Mouse (Mus musculus) ES-E14 (cell line): ENCODE measurements at regions not wholly inside any gene's neighbourhood (a gene's known extent, or its start where the extent isn't known, plus 50 kb on each side); places are given as distances from the start of the nearest gene placed in this dataset.

Experiments used
- DNase-seq: peaks from one replicate; pipeline ENCODE4 v3.0.0-alpha.2; 2013; ENCODE audit warnings: low read depth, low spot score
- H3K27ac ChIP-seq: 2 replicates; pipeline ENCODE4 v1.5.1; 2012; ENCODE audit warnings: low read depth, mild to moderate bottlenecking, low read length, moderate library complexity, mixed read lengths; ENCODE audit not compliant: poor library complexity, insufficient read depth, severe bottlenecking
- H3K36me3 ChIP-seq: 2 replicates; pipeline ENCODE4 v1.6.1; 2012; ENCODE audit warnings: mild to moderate bottlenecking, low read length, moderate library complexity, mixed read lengths; ENCODE audit not compliant: control insufficient read depth, poor library complexity, insufficient read depth, severe bottlenecking
- H3K4me1 ChIP-seq, 2 experiments: fragments of 150-350 bp in 1 of 2; sonication (generic) in 1 of 2; 2 replicates each; pipeline ENCODE4 v1.6.1; 2012; ENCODE audit warnings: low read length in 2 of 2, mild to moderate bottlenecking in 1 of 2, mixed read lengths in 1 of 2; ENCODE audit not compliant: control insufficient read depth in 2 of 2, insufficient read depth in 2 of 2, poor library complexity in 1 of 2
- H3K4me3 ChIP-seq, 2 experiments: fragments of 150-350 bp in 1 of 2; sonication (generic) in 1 of 2; 2 replicates each; pipeline ENCODE4 v1.5.1; 2012; ENCODE audit warnings: low read length in 2 of 2, low read depth in 1 of 2, mild to moderate bottlenecking in 1 of 2, mixed read lengths in 1 of 2; ENCODE audit not compliant: insufficient read depth in 1 of 2, poor library complexity in 1 of 2, severe bottlenecking in 1 of 2
- H3K9ac ChIP-seq: 2 replicates; pipeline ENCODE4 v1.6.1; 2012; ENCODE audit warnings: low read depth, mild to moderate bottlenecking, low read length, mixed read lengths; ENCODE audit not compliant: poor library complexity, insufficient read depth, severe bottlenecking
- H3K9me3 ChIP-seq: fragments of 150-350 bp; sonication (generic); 2 replicates; pipeline ENCODE4 v1.6.1; 2012; ENCODE audit warnings: low read depth, mild to moderate bottlenecking, low read length; ENCODE audit not compliant: control insufficient read depth, insufficient read depth
- CHD2 ChIP-seq: IDR thresholded peaks from 2 replicates; pipeline ENCODE4 v1.6.1; 2014; ENCODE audit warnings: mild to moderate bottlenecking, low read depth, low read length, inconsistent platforms
- HCFC1 ChIP-seq: IDR thresholded peaks from 2 replicates; pipeline ENCODE4 v1.6.1; 2012; ENCODE audit warnings: low read length, inconsistent platforms, borderline replicate concordance; ENCODE audit not compliant: insufficient read depth
- MAFK ChIP-seq: IDR thresholded peaks from 2 replicates; pipeline ENCODE4 v1.6.1; 2014; ENCODE audit warnings: mild to moderate bottlenecking, low read depth, low read length, inconsistent platforms; ENCODE audit not compliant: insufficient read depth
- ZC3H11A ChIP-seq: IDR thresholded peaks from 2 replicates; pipeline ENCODE4 v1.6.1; 2012; ENCODE audit warnings: low read depth, mild to moderate bottlenecking, inconsistent platforms, low read length, borderline replicate concordance
- ZNF384 ChIP-seq: IDR thresholded peaks from 2 replicates; pipeline ENCODE4 v1.6.1; 2012; ENCODE audit warnings: low read depth, low read length, inconsistent platforms
- in situ Hi-C, 2 experiments: fragments of 600-800 bp; cut with MboI; formaldehyde crosslinking; loops; one replicate each; pipeline ENCODE4 v1.15.1; 2025; ENCODE audit warnings: low sequenced_read_pairs in 2 of 2, inconsistent platforms in 1 of 2; ENCODE audit not compliant: unreplicated experiment in 2 of 2

DNA sequence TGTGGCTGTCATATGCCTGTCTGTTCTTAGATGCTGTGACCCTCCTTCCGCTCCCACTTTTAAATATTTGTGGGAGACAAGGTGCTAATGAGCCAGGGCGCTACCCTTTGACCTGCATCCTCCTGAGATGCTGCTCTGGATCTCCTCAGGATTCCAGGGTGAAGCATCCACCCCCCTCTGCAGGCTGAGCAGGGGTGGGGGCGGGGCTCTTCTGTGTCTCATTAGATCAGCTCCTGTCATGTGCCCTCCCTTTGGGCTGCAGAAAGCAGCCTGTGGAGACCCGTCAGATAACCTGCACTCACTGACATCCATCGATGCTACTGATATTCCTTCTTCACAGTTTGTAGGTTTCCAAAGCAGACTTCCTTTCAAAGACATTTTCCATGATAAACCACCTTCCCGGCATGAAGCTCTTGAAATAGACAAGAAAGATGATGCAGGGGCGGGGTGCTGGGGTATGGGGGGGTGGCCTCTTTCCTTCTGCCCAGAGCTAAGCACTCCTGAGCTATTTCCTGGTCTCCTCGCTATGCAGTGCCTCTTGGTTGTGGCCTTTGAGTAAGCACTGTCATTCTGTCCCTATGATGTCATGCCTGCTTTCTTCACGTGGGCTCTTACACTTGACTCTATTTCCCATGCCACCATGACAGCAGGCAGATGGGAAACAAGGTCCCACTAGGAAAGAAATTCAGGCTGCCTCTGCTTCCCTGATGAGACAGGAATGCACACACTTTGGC is 200.4 kb upstream of the Kazn start:
- Histone ChIP-seq H3K36me3 (no peaks in the 10 kb centered on the region), H3K4me1 (no peaks in the 10 kb centered on the region), H3K9ac (no peak overlapping the region), H3K27ac (no peak overlapping the region), H3K4me3 (no peak overlapping the region), H3K9me3 (no peaks in the 10 kb centered on the region)
- DNase-seq, result no peak
- TF ChIP-seq MAFK, result no peak
- TF ChIP-seq ZC3H11A, result no peak
- no peak for TF ChIP-seq ZNF384
- in situ Hi-C loops, result no loop called here

DNA sequence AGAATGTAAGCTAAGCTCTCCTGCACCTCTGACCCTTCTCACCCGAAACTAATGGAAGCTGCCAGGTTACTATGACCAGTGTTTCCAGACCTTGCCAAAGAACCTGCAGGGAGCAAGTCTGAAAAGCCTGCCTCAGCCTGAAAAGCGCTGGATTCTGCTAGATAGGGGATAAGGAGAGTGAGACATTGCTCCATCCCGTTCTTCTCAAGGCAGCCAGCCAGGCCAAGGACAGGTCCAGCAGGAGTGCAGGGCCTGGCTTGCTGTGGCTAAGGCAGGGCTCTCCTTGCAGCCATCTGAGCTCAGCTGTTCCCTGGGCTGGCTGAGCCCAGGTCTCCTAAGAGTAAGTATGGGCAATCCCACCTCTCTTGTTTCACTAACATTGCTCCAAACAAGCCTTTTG is 185.4 kb upstream of the Kazn start:
- no peaks in the 10 kb centered on the region for H3K36me3 ChIP-seq
- DNase-seq, result no peak
- TF ChIP-seq MAFK (no peak), ZNF384 (no peak), ZC3H11A (no peak), HCFC1 (no peak), CHD2 (no peak)
- no peak overlapping the region for H3K27ac ChIP-seq
- in situ Hi-C loops, result no loop called here
- no peak overlapping the region for H3K4me3 ChIP-seq
- H3K4me1 ChIP-seq, result no peaks in the 10 kb centered on the region
- no peak overlapping the region for H3K9ac ChIP-seq
- H3K9me3 ChIP-seq, result no peaks in the 10 kb centered on the region

GRCm38 (mm10) chr4:142420427-142420826 is 181.2 kb upstream of the Kazn start:
- Histone ChIP-seq H3K9ac (no peak overlapping the region), H3K4me3 (no peak overlapping the region), H3K27ac (no peak overlapping the region), H3K36me3 (no peaks in the 10 kb centered on the region), H3K9me3 (no peaks in the 10 kb centered on the region), H3K4me1 (no peaks in the 10 kb centered on the region)
- DNase-seq, result no peak
- TF ChIP-seq MAFK, result no peak
- in situ Hi-C loops, result no loop called here

DNA sequence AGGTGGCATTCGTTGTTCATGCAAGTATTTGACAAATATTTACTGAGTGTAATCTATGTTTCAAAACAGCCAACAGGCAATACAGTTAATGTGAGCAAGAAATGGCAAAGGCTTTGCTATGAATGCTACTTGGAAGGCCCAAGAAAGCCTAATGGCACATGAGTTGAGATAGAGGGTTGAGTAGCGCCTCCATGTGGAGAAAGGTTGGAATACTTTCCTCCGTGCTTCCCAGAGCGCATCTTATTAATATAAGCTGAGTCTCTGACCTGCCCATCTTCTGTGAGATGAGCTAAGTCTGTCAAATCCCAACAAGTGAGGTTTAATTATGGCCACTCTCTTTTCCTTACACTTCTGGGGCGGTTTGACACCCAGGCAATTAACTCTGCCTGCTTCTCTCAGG is 175.7 kb upstream of the Kazn start:
- in situ Hi-C loops, result no loop called here

GRCm38 (mm10) chr4:142411792-142412191 is 172.6 kb upstream of the Kazn start:
- Histone ChIP-seq H3K4me1 (no peaks in the 10 kb centered on the region), H3K27ac (no peak overlapping the region), H3K9me3 (no peaks in the 10 kb centered on the region), H3K4me3 (no peak overlapping the region), H3K36me3 (no peaks in the 10 kb centered on the region), H3K9ac (no peak overlapping the region)
- DNase-seq, result no peak
- no peak for TF ChIP-seq ZC3H11A
- in situ Hi-C loops, result no loop called here

More for the DNA sequence above, 175.7 kb upstream of the Kazn start:
- H3K36me3 ChIP-seq, result no peaks in the 10 kb centered on the region
- TF ChIP-seq HCFC1, result no peak
- peak; percentile 41; the same call in 1 of the 2 replicates for TF ChIP-seq ZC3H11A
- H3K9ac ChIP-seq, result no peak overlapping the region
- DNase-seq, result no peak
- no peak overlapping the region for H3K4me3 ChIP-seq
- no peaks in the 10 kb centered on the region for H3K4me1 ChIP-seq
- H3K9me3 ChIP-seq, result no peaks in the 10 kb centered on the region
- H3K27ac ChIP-seq, result no peak overlapping the region
